ENCODE assay signal across 8 mouse cellular contexts in the genomic region with DNA sequence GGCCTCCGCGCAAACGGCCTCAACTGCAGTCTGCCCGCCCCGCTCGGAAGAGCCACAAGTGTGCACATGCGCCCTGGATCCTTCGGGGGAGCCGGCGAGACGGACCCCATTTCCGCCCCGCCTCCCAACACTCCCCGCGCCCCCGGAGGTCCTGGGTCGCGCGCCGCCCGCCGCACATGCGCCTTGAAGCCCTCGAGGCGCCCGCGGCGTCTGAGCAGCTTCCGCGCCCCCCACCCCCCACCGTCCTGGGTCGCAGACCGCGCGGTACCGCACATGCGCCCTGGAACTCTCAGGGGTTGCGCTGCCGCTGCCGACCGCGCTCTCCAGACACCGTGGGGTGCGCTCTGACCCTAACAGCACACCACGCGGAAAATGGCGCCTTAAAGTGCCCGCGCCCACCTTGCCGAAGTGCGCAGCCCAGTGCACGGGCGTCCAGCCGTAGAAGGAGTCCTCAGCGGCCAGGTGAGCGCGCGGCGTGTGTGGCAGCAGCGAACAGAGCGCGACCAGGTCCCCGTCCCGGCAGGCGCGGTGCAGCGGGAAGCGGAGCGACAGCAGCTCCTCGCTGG. TPM values are rescaled to one million over a fixed set of nuclear protein-coding genes. Genes with fewer than 3 reads are reported as not detected.
DNase-seq lines count a peak whose midpoint lies in the region; ATAC-seq and TF ChIP-seq lines count a peak whose summit lies in the region.

No protein-coding gene starts in this region.

- intact Hi-C loops in heart, postnatal 14 days (cut with DNase I) = loop anchor here (2.0 kb wide), 1 partner anchor 80 kb away; a partner anchor contains a TSS

- H3K4me1 ChIP-seq in G1E (ENCODE audit: insufficient read depth, low read depth, low read length) = peaks cover 44% of the 10 kb centered on the region
- H3K4me1 ChIP-seq in forebrain, embryonic 14.5 days (ENCODE audit: control insufficient read depth, insufficient read depth, low read length) = peaks cover 21% of the 10 kb centered on the region
- H3K4me1 ChIP-seq in lung, adult 2 months (ENCODE audit: control insufficient read depth, insufficient read depth, low read length) = peaks cover 12% of the 10 kb centered on the region
- H3K4me1 ChIP-seq in olfactory bulb, adult 2 months (ENCODE audit: control insufficient read depth, insufficient read depth, low read length) = peaks cover 14% of the 10 kb centered on the region

- under 1% methylated on average over 61 of the region's 70 CpGs for WGBS in forebrain, embryonic 14.5 days
- WGBS in lung, adult 2 months = under 1% methylated on average over 69 of the region's 70 CpGs
- under 1% methylated on average over 61 of the region's 70 CpGs for WGBS in olfactory bulb, adult 2 months

- H3K36me3 ChIP-seq in G1E (replicated peaks) = peaks cover 49% of the 10 kb centered on the region
- H3K36me3 ChIP-seq in forebrain, embryonic 14.5 days (ENCODE audit: control insufficient read depth, insufficient read depth, low read length) = peaks cover 23% of the 10 kb centered on the region

- DNase-seq in G1E (ENCODE audit: low spot score) = peak; percentile 94
- peak; percentile 96 for DNase-seq in forebrain, embryonic 14.5 days (ENCODE audit: low spot score)
- peak; percentile 89 to 91 for DNase-seq in heart, postnatal 14 days
- peak; percentile 78 to 89 for DNase-seq in layer of hippocampus, adult 18-20 months (ENCODE audit: low spot score in 2 of 2)
- peak; percentile 78 for DNase-seq in lung, adult 2 months
- DNase-seq in thymus, adult 18-20 months = peak; percentile 92 to 93

- H3K27me3 ChIP-seq in G1E (ENCODE audit: insufficient read depth, low read length) = no peaks in the 10 kb centered on the region
- no peaks in the 10 kb centered on the region for H3K27me3 ChIP-seq in forebrain, embryonic 14.5 days (replicated peaks; ENCODE audit: control insufficient read depth, insufficient read depth, low read length)

- no peak for TF ChIP-seq POLR2A in lung, adult 2 months (IDR thresholded peaks at IDR 0.05; ENCODE audit: borderline replicate concordance, extremely low read depth, low read depth, low read length)
- no peak; the same call in 1 of the 2 replicates for TF ChIP-seq POLR2A in olfactory bulb, adult 2 months (IDR thresholded peaks at IDR 0.05; ENCODE audit: insufficient read depth, low read depth, low read length)

- peak overlapping the region; percentile 93 for H3K4me2 ChIP-seq in forebrain, embryonic 14.5 days (ENCODE audit: low read length)

- H3K27ac ChIP-seq in forebrain, embryonic 14.5 days (ENCODE audit: low read depth, low read length) = peak overlapping the region; percentile 99
- H3K27ac ChIP-seq in olfactory bulb, adult 2 months (ENCODE audit: insufficient read depth, low read depth, low read length) = peak overlapping the region; percentile 98

- ATAC-seq in G1E (ENCODE audit: extremely low read depth, insufficient number of reproducible peaks, low FRiP score, poor library complexity, severe bottlenecking) = peak; percentile 17
- peak; percentile 57 for ATAC-seq in cerebellum, adult (ENCODE audit: insufficient number of reproducible peaks, low FRiP score, low TSS enrichment)
- ATAC-seq in forebrain, embryonic 14.5 days = peak; percentile 79

- no peak for TF ChIP-seq CTCF in G1E (IDR thresholded peaks at IDR 0.05; ENCODE audit: low read depth, low read length)
- TF ChIP-seq CTCF in lung, adult 2 months (IDR thresholded peaks at IDR 0.05; ENCODE audit: insufficient read depth, low read length) = no peak
- no peak for TF ChIP-seq CTCF in olfactory bulb, adult 2 months (IDR thresholded peaks at IDR 0.05; ENCODE audit: insufficient read depth, low read depth, low read length)

- no peaks in the 10 kb centered on the region for H3K9me3 ChIP-seq in G1E (replicated peaks)
- no peaks in the 10 kb centered on the region for H3K9me3 ChIP-seq in forebrain, embryonic 14.5 days (replicated peaks; ENCODE audit: control insufficient read depth, low read length)

- peak overlapping the region; percentile 96 for H3K9ac ChIP-seq in forebrain, embryonic 14.5 days (ENCODE audit: low read length)

- H3K4me3 ChIP-seq in G1E (ENCODE audit: low read depth, low read length) = peak overlapping the region; percentile 100
- H3K4me3 ChIP-seq in forebrain, embryonic 14.5 days (ENCODE audit: low read depth, low read length) = peak overlapping the region; percentile 95
- peak overlapping the region; percentile 86 for H3K4me3 ChIP-seq in lung, adult 2 months (replicated peaks; ENCODE audit: extremely low read depth, low read depth, low read length)
- H3K4me3 ChIP-seq in olfactory bulb, adult 2 months (ENCODE audit: insufficient read depth, low read depth, low read length) = peak overlapping the region; percentile 98

RNA-seq across cellular contexts. Expression of a gene that starts 0.5 kb away (rescaled TPM):
- 71.8 TPM in 2 replicates for total RNA-seq in G1E (2014; fragmentation: Nextera tagmentation)
- total RNA-seq in G1E (2017) = 72.0 and 80.6 TPM in 2 replicates
- polyA plus RNA-seq in G1E (2012) = 53.4 and 69.1 TPM in 2 replicates
- polyA plus RNA-seq in forebrain, embryonic 14.5 days (2014; fragmentation: Nextera tagmentation; extraction: Ambion mirVana) = 98.8 and 118 TPM in 2 replicates
- total RNA-seq in heart, postnatal 14 days (2021) = 10 to 100 TPM; 37.2 to 38.0 TPM
- 10 to 100 TPM; 58.0 to 60.6 TPM for total RNA-seq in layer of hippocampus, adult 18-20 months (2021)
- polyA plus RNA-seq in lung, adult 2 months (2012; rRNA removed) = 52.3 and 54.5 TPM in 2 replicates
- not detected in 2 replicates for polyA plus RNA-seq in olfactory bulb, adult 2 months (2012; ENCODE audit: insufficient read depth, insufficient read length, low replicate concordance, missing spikeins)

Comparison
In these comparisons a context has a peak if more than half of its experiments do, and no peak if none do; other contexts are left out.
1. Peak in every context shown above with its lines: DNase-seq, ATAC-seq, H3K4me3 ChIP-seq and H3K27ac ChIP-seq.
2. ATAC-seq: peak in every context shown above with its lines; median percentile 79 in forebrain, embryonic 14.5 days; 57 in cerebellum, adult; 17 in G1E.